Mouse (Mus musculus) neural tube, embryonic 13.5 days (tissue): Measurements from ENCODE around the gene Tmem205. TPM values are rescaled to one million over a fixed set of nuclear protein-coding genes. Genes with fewer than 3 reads are reported as not detected.

Experiments
- ATAC-seq: fragments of 200-750 bp; cut with Nextera tagmentation; 2 replicates; pipeline ENCODE4 v1.8.0; 2017; ENCODE audit warnings: low read depth, mild to moderate bottlenecking, moderate TSS enrichment, moderate library complexity
- H3K27ac ChIP-seq: fragments of 300-500 bp; sonication (generic); replicated peaks from 2 replicates; pipeline ENCODE4 v1.5.1; 2015; ENCODE audit warnings: moderate library complexity, mild to moderate bottlenecking, inconsistent platforms
- H3K27me3 ChIP-seq: fragments of 300-500 bp; sonication (generic); 2 replicates; pipeline ENCODE4 v1.6.1; 2015; ENCODE audit warnings: mild to moderate bottlenecking, inconsistent platforms
- H3K36me3 ChIP-seq: fragments of 300-500 bp; sonication (generic); 2 replicates; pipeline ENCODE4 v1.6.1; 2015; ENCODE audit warnings: mild to moderate bottlenecking, inconsistent platforms
- H3K4me1 ChIP-seq: fragments of 300-500 bp; sonication (generic); replicated peaks from 2 replicates; pipeline ENCODE4 v1.6.1; 2015; ENCODE audit warnings: inconsistent platforms
- H3K4me2 ChIP-seq: fragments of 300-500 bp; sonication (generic); 2 replicates; pipeline ENCODE4 v1.6.1; 2015; ENCODE audit warnings: inconsistent platforms, mild to moderate bottlenecking, moderate library complexity
- H3K4me3 ChIP-seq: fragments of 300-500 bp; sonication (generic); 2 replicates; pipeline ENCODE4 v1.5.1; 2015; ENCODE audit warnings: mild to moderate bottlenecking, inconsistent platforms
- H3K9ac ChIP-seq: fragments of 300-500 bp; sonication (generic); 2 replicates; pipeline ENCODE4 v1.6.1; 2015; ENCODE audit warnings: moderate library complexity, mild to moderate bottlenecking, inconsistent platforms
- H3K9me3 ChIP-seq: fragments of 300-500 bp; sonication (generic); 2 replicates; pipeline ENCODE4 v1.6.1; 2016; ENCODE audit warnings: inconsistent platforms
- WGBS: fragments of 180-500 bp; shearing (Covaris S2); methylation state at CpG from one replicate; pipeline ENCODE4 v1.1.7; 2015; 5-methylcytosine and 5-hydroxymethylcytosine counted together
- polyA plus RNA-seq: library from polyadenylated mRNA; unstranded; fragments of >200 nt; fragmentation: Nextera tagmentation; extraction: Ambion mirVana; gene quantifications from 2 replicates; pipeline ENCODE4 v1.2.1, GENCODE M21; 2015

Gene Tmem205
- polyA plus RNA-seq, 1 experiment from 2014 or later = 47.4 TPM

GRCm38 (mm10) chr9:21943046-21943445 lies 15.7 kb upstream of the Tmem205 start:
- Histone ChIP-seq H3K9me3 (no peaks in the 10 kb centered on the region), H3K4me2 (no peak overlapping the region), H3K4me3 (no peak overlapping the region), H3K9ac (no peak overlapping the region), H3K4me1 (peaks cover 20% of the 10 kb centered on the region), H3K36me3 (peaks cover 62% of the 10 kb centered on the region), H3K27ac (no peak overlapping the region), H3K27me3 (peaks cover 28% of the 10 kb centered on the region)
- WGBS = 79% methylated on average over 12 of the region's 12 CpGs
- no peak for ATAC-seq

- Histone ChIP-seq H3K9ac (peak overlapping the region; percentile 89), H3K4me1 (peaks cover 25% of the 10 kb centered on the region), H3K27me3 (no peaks in the 10 kb centered on the region), H3K36me3 (peaks cover 32% of the 10 kb centered on the region), H3K4me2 (peak overlapping the region; percentile 62), H3K27ac (no peak overlapping the region), H3K9me3 (no peaks in the 10 kb centered on the region), H3K4me3 (peak overlapping the region; percentile 73)
- no peak for ATAC-seq
- 83% methylated on average over 4 of the region's 4 CpGs for WGBS
Measured at GRCm38 (mm10) chr9:21938234-21938855, 11.0 kb upstream of the Tmem205 start.

- Histone ChIP-seq H3K27ac (peak overlapping the region; percentile 86; the same call in 1 of the 2 replicates), H3K9me3 (no peaks in the 10 kb centered on the region), H3K36me3 (peaks cover 32% of the 10 kb centered on the region), H3K9ac (peak overlapping the region; percentile 89), H3K4me3 (peak overlapping the region; percentile 73), H3K4me2 (peak overlapping the region; percentile 62), H3K27me3 (no peaks in the 10 kb centered on the region), H3K4me1 (peaks cover 25% of the 10 kb centered on the region)
- WGBS = 58% methylated on average over 4 of the region's 4 CpGs
- peak; percentile 18; the same call in 1 of the 2 replicates for ATAC-seq
Measured at GRCm38 (mm10) chr9:21937711-21938175, 10.4 kb upstream of the Tmem205 start.

GRCm38 (mm10) chr9:21936692-21937570 lies 9.6 kb upstream of the Tmem205 start, which contains the start of gene Plppr2:
Gene Plppr2 (plus strand): TSS chr9:21937033.
- no peaks in the 10 kb centered on the region for H3K9me3 ChIP-seq
- H3K9ac ChIP-seq = peak within 1 kb of the TSS; percentile 89
- peaks cover 26% of the 10 kb centered on the region for H3K36me3 ChIP-seq
- H3K27ac ChIP-seq = peak within 1 kb of the TSS; percentile 86
- peak within 1 kb of the TSS; percentile 73 for H3K4me3 ChIP-seq
- ATAC-seq = peak; percentile 95
- 1% methylated on average over 43 of the region's 43 CpGs for WGBS
- H3K4me1 ChIP-seq = peaks cover 25% of the 10 kb centered on the region
- H3K27me3 ChIP-seq = no peaks in the 10 kb centered on the region
- H3K4me2 ChIP-seq = peak within 1 kb of the TSS; percentile 62

GRCm38 (mm10) chr9:21935466-21936131 lies 8.2 kb upstream of the Tmem205 start:
- Histone ChIP-seq H3K9me3 (no peaks in the 10 kb centered on the region), H3K4me1 (peaks cover 25% of the 10 kb centered on the region), H3K4me2 (no peak overlapping the region), H3K27ac (no peak overlapping the region), H3K36me3 (peaks cover 15% of the 10 kb centered on the region), H3K9ac (no peak overlapping the region), H3K4me3 (no peak overlapping the region), H3K27me3 (no peaks in the 10 kb centered on the region)
- WGBS = 87% methylated on average over 7 of the region's 7 CpGs
- ATAC-seq = no peak

DNA sequence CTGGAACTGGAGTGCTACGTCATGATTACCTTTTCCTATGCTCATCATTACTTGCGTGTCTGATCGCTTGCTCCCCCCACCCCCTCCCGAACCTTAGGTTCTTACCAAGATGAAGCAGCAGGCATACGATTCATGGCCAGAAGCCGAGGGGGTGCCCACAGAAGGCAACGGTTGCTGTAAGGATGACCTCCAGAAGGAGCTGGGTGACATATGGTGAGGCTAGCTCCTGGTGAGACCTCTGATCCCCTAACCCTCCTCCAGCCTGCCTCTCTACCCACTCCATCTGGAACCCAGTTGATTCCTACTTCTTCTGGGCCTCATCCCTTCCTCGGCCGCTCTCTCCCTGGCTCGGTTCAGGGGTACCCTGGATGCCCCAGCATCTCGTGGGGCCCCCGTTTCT lies 6.7 kb upstream of the Tmem205 start:
- peaks cover 21% of the 10 kb centered on the region for H3K4me1 ChIP-seq
- WGBS = 93% methylated on average over 12 of the region's 12 CpGs
- no peaks in the 10 kb centered on the region for H3K27me3 ChIP-seq
- H3K4me2 ChIP-seq = no peak overlapping the region
- H3K9ac ChIP-seq = no peak overlapping the region
- H3K4me3 ChIP-seq = no peak overlapping the region
- no peak for ATAC-seq
- no peaks in the 10 kb centered on the region for H3K9me3 ChIP-seq
- no peak overlapping the region for H3K27ac ChIP-seq
- peaks cover 1% of the 10 kb centered on the region; the same call in 1 of the 2 replicates for H3K36me3 ChIP-seq

DNA sequence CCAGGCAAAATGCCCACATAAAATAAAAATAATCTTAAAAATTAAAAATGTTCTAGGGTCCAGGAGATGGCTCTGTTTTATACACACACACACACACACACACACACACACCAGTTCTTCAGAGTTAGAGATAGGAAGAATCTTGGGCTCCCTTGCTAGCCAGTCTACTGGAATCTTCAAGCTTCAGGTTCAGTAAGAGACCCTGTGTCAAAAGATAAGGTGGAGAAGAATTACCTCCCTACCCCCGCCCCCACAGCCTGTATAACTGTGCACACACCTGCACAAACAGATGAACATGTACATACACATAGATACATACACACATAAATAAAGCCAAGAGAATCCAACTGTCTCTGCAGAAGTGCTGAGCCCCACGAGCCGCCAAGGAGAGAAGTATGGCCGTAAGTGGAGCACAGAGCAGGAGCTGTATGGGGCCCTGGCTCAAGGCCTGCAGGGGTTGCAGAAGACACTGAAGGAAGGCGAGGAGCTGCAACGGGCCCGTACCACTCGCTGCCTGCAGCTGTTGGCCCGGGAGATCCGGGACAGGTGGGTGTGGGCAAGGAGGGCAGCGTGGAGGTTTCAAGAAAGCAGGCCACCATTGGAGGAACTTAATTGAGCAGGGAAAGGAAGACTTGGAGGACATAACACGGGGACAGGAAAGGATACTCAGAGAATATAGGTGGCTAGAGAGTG lies 5.2 kb upstream of the Tmem205 start:
- 64% methylated on average over 12 of the region's 12 CpGs for WGBS
- Histone ChIP-seq H3K36me3 (no peaks in the 10 kb centered on the region), H3K27ac (no peak overlapping the region), H3K9ac (no peak overlapping the region), H3K27me3 (no peaks in the 10 kb centered on the region), H3K4me1 (peaks cover 7% of the 10 kb centered on the region), H3K9me3 (no peaks in the 10 kb centered on the region), H3K4me2 (no peak overlapping the region), H3K4me3 (no peak overlapping the region)
- no peak for ATAC-seq

- Histone ChIP-seq H3K4me1 (peaks cover 4% of the 10 kb centered on the region; the same call in 1 of the 2 replicates), H3K27ac (no peak overlapping the region), H3K9ac (no peak overlapping the region), H3K27me3 (no peaks in the 10 kb centered on the region), H3K36me3 (no peaks in the 10 kb centered on the region), H3K4me2 (no peak overlapping the region), H3K4me3 (no peak overlapping the region), H3K9me3 (no peaks in the 10 kb centered on the region)
- ATAC-seq = no peak
- WGBS = 59% methylated on average over 2 of the region's 2 CpGs
Measured at GRCm38 (mm10) chr9:21932006-21932405, 4.7 kb upstream of the Tmem205 start.

GRCm38 (mm10) chr9:21929208-21929607 lies 1.9 kb upstream of the Tmem205 start:
- no peak for ATAC-seq
- H3K9me3 ChIP-seq = no peaks in the 10 kb centered on the region
- H3K4me2 ChIP-seq = no peak overlapping the region
- no peak overlapping the region for H3K9ac ChIP-seq
- H3K4me3 ChIP-seq = no peak overlapping the region
- no peak overlapping the region for H3K27ac ChIP-seq
- no peaks in the 10 kb centered on the region for H3K27me3 ChIP-seq
- H3K36me3 ChIP-seq = peaks cover 7% of the 10 kb centered on the region; the same call in 1 of the 2 replicates
- peaks cover 12% of the 10 kb centered on the region for H3K4me1 ChIP-seq
- 67% methylated on average over 3 of the region's 3 CpGs for WGBS

- peak overlapping the region; percentile 79 for H3K9ac ChIP-seq
- H3K27me3 ChIP-seq = no peaks in the 10 kb centered on the region
- peak overlapping the region; percentile 67 for H3K4me2 ChIP-seq
- H3K27ac ChIP-seq = peak overlapping the region; percentile 71
- H3K9me3 ChIP-seq = no peaks in the 10 kb centered on the region
- H3K4me1 ChIP-seq = peaks cover 16% of the 10 kb centered on the region
- H3K4me3 ChIP-seq = peak overlapping the region; percentile 52
- peaks cover 7% of the 10 kb centered on the region; the same call in 1 of the 2 replicates for H3K36me3 ChIP-seq
- peak; percentile 15; the same call in 1 of the 2 replicates for ATAC-seq
- WGBS = 3% methylated on average over 6 of the region's 6 CpGs
Measured at GRCm38 (mm10) chr9:21926784-21927183, 572 bp downstream of the Tmem205 start.

DNA sequence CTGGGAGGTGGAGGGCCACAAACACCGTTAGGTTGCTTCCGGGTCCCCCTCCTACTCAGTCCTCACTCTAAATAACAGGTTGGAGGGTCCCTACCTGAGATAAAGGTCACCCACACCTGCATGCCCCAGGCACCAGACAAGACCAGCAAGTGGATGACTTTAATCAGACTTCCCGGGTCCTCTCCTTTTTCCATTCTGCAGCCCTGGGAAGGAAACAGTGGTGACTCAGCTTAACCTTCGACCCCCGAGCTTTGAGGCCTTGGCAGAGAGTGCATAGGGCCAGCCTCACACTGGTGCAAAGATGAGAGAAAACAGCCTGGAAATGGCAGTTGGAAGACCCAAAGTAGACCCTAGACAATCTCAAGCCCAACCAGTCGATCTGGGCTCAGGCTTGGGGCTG lies 1.2 kb downstream of the Tmem205 start:
- ATAC-seq = no peak
- Histone ChIP-seq H3K27ac (no peak overlapping the region), H3K9ac (peak overlapping the region; percentile 79), H3K27me3 (no peaks in the 10 kb centered on the region), H3K9me3 (no peaks in the 10 kb centered on the region), H3K4me2 (peak overlapping the region; percentile 67), H3K4me1 (peaks cover 16% of the 10 kb centered on the region), H3K36me3 (peaks cover 7% of the 10 kb centered on the region; the same call in 1 of the 2 replicates), H3K4me3 (peak overlapping the region; percentile 52)
- WGBS = 81% methylated on average over 6 of the region's 6 CpGs
